Mouse (Mus musculus): ENCODE data around the gene Gm16253.

The Gm16253 gene

DNA sequence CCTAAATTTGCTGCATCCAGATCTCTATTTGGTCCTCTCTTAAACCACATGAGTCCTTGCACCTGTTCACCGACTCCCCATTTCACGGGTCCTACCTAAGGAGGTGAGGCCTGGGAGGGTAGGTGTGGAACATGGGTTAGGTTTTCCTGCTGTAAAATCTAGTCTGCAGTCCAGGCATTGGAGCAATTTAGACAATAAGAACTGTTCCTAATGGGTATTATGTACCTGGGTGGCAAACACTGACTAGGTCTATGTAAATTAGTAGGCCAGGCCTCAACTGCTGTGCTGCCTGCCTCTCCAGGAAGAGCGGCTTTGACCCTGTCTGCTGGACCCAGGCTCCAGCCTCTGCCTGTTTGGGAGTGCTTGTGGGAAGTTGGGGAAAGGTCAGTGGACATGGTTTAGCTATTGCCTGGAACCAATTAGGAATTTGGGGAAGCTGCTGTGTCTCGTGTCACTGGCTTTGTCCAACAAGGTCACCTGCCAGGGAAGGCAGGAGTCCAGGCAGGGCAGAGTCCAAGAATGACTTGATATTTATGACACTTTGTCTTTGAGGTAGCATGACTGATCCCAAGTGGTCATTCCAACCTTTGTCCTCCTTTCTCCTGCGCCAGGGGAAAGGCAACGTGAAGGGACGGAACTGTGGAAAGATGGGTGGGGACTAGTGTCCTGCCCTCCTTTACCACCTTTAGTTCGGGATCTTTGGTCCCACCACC, 1.4 kb upstream of the Gm16253 start:
- peak; percentile 8 for DNase-seq

- peak; percentile 28 for DNase-seq
Measured at GRCm38 (mm10) chr3:96576005-96576658, 652 bp upstream of the Gm16253 start.

DNA sequence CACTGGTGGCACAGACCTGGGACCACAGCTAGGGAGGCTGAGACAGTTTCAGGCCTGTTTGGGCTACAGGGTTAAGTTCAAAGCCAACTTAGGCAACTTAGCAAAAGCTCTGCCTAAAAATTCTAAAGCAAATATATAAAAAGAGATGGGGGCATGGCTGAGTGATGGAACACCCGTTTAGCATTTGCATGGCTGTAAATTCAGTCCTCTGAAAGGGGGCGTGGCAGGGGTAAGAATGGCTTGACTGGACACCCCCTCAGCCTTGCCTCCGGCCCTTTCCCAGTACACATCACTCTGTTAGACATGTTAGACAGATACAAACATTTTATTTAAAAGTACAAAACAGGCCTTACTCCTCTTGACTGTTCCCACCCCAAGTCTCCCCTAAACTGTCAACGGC, 782 bp downstream of the Gm16253 start:
- peak; percentile 12 for DNase-seq

- DNase-seq: peak; percentile 12
Measured at GRCm38 (mm10) chr3:96578561-96579238, 1.9 kb downstream of the Gm16253 start.

DNA sequence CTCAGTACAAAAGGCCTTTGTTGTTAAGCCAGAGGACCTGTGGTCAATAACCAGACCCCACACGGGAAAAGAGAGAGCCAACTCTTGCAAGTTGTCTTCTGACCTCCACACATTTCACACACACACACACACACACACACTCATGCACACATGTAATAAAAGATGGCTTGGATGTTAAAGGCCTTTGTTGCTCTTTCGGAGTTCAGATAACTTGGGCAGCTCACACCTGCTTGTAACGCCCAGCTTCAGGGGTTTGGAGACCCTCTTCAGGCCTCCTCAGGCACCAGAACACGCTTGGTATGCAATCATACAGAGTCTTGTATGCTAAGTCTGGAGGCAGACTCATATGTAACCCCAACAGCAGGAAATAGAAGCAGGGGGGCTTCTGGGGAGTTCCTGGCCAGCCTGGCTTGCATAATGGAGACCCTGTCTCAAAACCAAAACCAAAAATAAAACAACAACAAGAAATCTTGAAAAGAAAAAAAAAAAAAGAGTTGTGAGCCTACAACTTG, 2.5 kb downstream of the Gm16253 start:
- DNase-seq: peak; percentile 19

- peak; percentile 95 for DNase-seq
Measured at GRCm38 (mm10) chr3:96579885-96580454, 3.2 kb downstream of the Gm16253 start.

- DNase-seq: no peak
Measured at GRCm38 (mm10) chr3:96581141-96581540, 4.4 kb downstream of the Gm16253 start.

GRCm38 (mm10) chr3:96581771-96582515, 5.2 kb downstream of the Gm16253 start:
- no peak for DNase-seq

DNA sequence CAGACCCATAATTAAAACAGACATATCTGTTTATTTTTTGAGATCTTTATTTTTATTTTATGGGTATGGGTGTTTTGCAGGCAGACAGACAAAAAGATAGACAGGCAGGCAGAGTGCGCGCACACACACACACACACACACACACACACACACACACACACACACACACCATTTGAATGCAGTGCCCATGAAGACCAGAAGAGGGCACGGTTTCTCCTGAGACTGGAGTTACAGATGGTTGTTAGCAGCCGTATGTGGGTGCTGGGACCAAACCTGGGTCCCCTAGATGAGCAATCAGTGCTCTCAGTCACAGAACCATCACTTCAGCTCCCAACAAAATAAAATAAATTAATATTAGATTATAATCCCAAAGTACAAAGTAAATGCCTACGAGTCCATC, 6.6 kb downstream of the Gm16253 start:
- no peak for DNase-seq

DNA sequence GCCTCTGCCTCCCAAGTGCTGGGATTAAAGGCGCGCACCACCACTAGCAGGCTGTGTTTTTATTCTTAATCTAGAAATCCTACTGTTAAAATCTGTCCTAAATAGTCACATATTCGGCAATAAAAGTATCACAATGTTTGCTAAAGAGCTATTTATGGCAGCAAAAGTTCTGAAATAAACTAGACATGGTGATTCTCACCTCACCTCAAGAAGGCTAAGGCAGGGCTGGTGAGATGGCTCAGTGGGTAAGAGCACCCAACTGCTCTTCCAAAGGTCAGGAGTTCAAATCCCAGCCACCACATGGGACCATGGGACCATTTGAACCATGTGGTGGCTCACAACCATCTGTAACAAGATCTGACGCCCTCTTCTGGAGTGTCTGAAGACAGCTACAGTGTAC, 13.9 kb downstream of the Gm16253 start:
- no peak for DNase-seq

DNA sequence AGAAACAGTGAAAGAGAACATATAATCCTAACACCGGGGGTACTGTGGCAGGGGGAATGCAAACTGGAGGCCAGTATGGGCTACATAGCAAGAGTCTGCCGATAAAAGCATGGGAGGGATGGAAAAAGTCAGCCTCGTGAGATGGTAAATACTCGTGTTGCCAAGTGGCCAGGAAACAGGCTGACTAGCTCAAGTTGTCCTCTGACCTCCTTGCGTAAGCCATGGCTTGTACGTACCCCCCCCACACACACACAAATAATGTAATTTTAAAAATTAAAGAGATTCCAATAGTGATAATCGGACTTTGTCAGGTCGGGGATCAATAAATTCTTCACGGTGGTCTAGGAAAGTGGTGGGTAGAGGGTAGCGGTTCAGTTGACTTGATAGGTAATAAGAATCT, 16.6 kb downstream of the Gm16253 start:
- no peak for DNase-seq

DNA sequence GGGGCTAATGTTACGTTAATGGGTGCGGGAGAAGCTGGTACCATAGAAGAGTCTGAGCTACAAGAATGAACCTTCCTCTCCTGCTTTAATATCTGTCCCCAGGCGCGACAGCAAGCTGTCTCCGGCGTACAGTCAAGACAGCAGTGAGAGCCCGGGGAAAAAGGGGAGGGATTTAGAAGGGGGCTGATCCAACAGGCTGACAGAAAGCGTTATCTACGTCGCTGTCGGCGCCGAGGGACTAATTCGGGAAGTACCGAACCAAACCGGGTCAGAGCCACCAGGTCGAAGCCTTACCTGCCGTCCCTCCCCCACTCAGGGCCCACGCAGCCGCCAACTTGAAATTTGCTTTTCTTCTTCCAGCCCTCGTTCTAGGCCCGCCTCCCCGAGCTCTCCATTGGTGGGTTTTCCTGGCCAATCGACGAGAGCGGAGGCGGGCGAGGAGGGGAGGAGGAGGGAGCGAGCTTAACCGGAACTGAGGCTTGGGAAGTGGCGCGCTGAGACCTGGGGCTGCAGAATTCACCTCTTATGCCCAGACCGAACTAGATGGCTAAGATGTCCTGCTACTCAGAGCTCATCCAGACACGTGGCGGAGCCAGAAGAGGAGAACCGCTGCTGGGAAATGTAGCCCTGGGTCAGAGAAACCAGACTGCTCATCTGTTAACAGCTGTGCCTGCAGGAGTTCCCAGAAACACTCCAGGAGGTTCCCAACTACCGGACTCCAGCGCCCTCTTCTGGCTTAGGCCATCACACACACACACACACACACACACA, 17.2 kb downstream of the Gm16253 start, which contains the start of gene Polr3gl:
Gene Polr3gl (minus strand): TSS at position 392 of the 771 bp plus-strand sequence.
- peak; percentile 96 for DNase-seq

DNA sequence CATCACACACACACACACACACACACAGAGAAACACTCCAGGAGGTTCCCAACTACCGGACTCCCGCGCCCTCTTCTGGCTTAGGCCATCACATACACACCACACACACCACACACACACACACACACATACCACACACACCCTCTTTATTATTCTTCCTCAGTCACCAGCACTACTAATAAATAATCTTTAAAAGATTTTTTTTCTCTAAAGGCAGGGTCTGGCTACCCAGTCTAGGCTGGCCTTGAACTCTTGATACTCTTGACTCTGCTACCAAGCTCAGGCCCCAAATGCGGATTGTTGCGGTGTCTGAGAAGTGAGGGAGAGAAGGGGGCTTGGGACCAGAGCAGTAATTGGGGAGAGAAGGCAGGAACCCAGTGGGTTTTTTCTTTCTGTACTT, 18.1 kb downstream of the Gm16253 start:
- DNase-seq: no peak

- DNase-seq: no peak
Measured at GRCm38 (mm10) chr3:96595661-96596060, 18.9 kb downstream of the Gm16253 start.

- DNase-seq: peak; percentile 48
Measured at GRCm38 (mm10) chr3:96596228-96596707, 19.5 kb downstream of the Gm16253 start, which contains the start of gene Ankrd34a. TSS of gene Ankrd34a (plus strand) at chr3:96596636.

- no peak for DNase-seq
Measured at GRCm38 (mm10) chr3:96596855-96597254, 20.1 kb downstream of the Gm16253 start.

- DNase-seq: peak; percentile 37
Measured at GRCm38 (mm10) chr3:96597435-96597891, 20.7 kb downstream of the Gm16253 start.

DNA sequence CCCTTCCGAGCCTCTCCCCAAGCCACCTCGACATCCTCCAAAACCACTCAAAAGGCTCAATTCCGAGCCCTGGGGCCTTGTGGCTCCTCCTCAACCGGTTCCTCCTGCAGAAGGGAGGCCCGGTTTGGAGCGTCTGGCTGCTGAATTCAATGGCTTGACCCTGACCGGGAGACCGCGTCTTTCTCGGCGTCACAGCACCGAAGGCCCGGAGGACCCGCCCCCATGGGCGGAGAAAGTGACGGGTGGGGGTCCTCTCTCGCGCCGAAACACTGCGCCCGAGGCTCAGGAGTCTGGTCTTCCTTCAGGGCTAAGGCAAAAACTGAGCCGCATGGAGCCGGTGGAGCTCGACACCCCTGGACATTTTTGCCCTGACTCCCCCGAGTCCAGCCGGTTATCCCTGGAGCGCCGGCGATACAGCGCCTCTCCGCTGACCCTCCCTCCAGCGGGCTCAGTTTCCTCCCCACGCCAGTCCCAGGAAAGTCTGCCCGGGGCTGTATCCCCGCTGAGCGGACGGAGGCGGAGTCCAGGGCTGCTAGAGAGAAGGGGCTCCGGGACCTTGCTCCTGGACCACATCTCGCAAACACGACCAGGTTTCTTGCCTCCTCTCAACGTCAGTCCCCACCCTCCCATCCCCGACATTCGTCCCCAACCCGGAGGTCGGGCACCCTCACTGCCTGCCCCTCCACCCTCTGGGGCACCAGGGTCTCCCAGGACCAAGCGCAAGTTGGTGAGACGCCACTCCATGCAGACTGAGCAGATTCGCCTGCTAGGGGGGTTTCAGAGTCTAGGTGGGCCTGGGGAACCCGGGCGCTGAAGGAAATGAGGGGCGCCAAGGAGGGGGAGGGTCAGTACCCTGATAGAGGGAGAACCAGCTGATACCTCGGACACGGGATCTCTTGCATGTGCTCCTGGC, 21.6 kb downstream of the Gm16253 start:
- peak; percentile 47 for DNase-seq

- DNase-seq: no peak
Measured at GRCm38 (mm10) chr3:96599069-96599393, 22.2 kb downstream of the Gm16253 start.

DNA sequence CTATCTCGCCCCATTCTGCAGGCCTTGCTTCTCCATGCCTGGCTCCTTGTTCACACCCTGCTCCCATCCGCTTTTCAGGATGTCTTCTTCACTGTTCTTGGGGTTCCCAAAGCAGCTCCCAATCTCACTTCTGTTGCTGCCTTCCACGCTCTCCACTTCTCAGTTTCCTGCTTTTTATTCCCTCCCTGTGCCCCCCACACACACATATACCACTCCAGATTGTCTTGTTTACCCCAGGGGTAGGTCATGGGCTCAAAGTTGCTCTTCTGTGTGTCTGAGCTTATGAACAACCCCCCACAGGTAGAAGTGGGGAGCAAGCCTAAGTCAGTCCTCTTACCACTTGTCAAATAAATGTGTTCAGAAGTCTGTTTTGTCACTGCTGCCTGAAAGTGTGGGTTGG, 22.6 kb downstream of the Gm16253 start:
- DNase-seq: no peak
